22 mouse cellular contexts compared by ENCODE assay signal in the genomic region with DNA sequence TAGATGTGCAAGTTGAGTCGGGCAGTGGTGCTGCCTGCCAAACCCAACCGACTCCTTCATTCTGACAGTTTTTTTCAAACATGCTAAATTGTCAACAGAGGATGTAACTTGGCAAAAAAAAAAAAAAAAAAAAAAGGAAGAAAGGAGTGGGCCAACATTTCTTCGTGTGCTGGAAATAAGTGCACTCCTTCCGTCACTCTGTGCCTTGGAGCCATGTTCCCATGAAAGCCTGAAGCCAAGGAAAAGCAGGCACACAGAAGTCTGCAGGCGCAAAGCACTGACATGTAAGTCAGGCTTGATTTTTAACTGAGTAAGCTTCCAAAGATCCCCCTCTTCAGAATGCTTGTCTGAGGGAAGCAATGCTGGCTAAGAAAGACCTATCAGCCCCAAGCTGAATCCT. TPM values are rescaled to one million over a fixed set of nuclear protein-coding genes. Genes with fewer than 3 reads are reported as not detected.
A peak's percentile ranks its signal among the peaks of the same experiment; 100 is the strongest.
DNase-seq lines count a peak whose midpoint lies in the region; ATAC-seq and TF ChIP-seq lines count a peak whose summit lies in the region.
"Had no signal": no experiment of that assay in that cellular context is flagged by ENCODE, and none has a peak within 500 bp of the region (broad histone marks: within the 10 kb centered on the region; RNA-seq: fewer than 3 reads in every experiment).

No protein-coding gene starts in this region.

- no peak for TF ChIP-seq CTCF in kidney, adult 2 months (conservative IDR thresholded peaks at IDR 0.05; ENCODE audit: insufficient read depth, insufficient read length, low read depth, low read length)

- no peaks in the 10 kb centered on the region for H3K9me3 ChIP-seq in forebrain, embryonic 14.5 days (replicated peaks; ENCODE audit: control insufficient read depth, low read length)
- no peaks in the 10 kb centered on the region for H3K9me3 ChIP-seq in forebrain, embryonic 10.5 days
- H3K9me3 ChIP-seq in kidney, embryonic 15.5 days (replicated peaks) = no peaks in the 10 kb centered on the region
- H3K9me3 ChIP-seq: embryonic facial prominence, embryonic 13.5 days; heart, embryonic 12.5 days; hindbrain, embryonic 10.5 days; intestine, embryonic 15.5 days had no signal

- no peak overlapping the region for H3K9ac ChIP-seq in forebrain, embryonic 14.5 days (ENCODE audit: low read length)
- no peak overlapping the region for H3K9ac ChIP-seq in kidney, embryonic 15.5 days
- H3K9ac ChIP-seq: embryonic facial prominence, embryonic 13.5 days; heart, embryonic 12.5 days; hindbrain, embryonic 14.5 days; intestine, embryonic 15.5 days had no signal

- no peak overlapping the region for H3K27ac ChIP-seq in forebrain, embryonic 14.5 days (ENCODE audit: low read depth, low read length)
- H3K27ac ChIP-seq in forebrain, embryonic 10.5 days = no peak overlapping the region
- H3K27ac ChIP-seq in kidney, embryonic 15.5 days = peak overlapping the region; percentile 58; the same call in 1 of the 2 replicates
- H3K27ac ChIP-seq in kidney, adult 2 months (ENCODE audit: insufficient read depth, low read depth, low read length) = no peak overlapping the region
- H3K27ac ChIP-seq: embryonic facial prominence, embryonic 13.5 days; hindbrain, embryonic 10.5 days; hindbrain, embryonic 14.5 days; intestine, embryonic 15.5 days had no signal

- peaks cover 73% of the 10 kb centered on the region for H3K36me3 ChIP-seq in forebrain, embryonic 14.5 days (ENCODE audit: control insufficient read depth, insufficient read depth, low read length)
- peaks cover 85% of the 10 kb centered on the region for H3K36me3 ChIP-seq in forebrain, embryonic 10.5 days (replicated peaks)
- H3K36me3 ChIP-seq in kidney, embryonic 15.5 days = peaks cover 95% of the 10 kb centered on the region
- peaks cover 5% of the 10 kb centered on the region for H3K36me3 ChIP-seq in kidney, adult 2 months (ENCODE audit: control insufficient read depth, insufficient read depth, low read length)

- H3K4me1 ChIP-seq in forebrain, embryonic 14.5 days (ENCODE audit: control insufficient read depth, insufficient read depth, low read length) = no peaks in the 10 kb centered on the region
- peaks cover 6% of the 10 kb centered on the region for H3K4me1 ChIP-seq in forebrain, embryonic 10.5 days
- peaks cover 9% of the 10 kb centered on the region for H3K4me1 ChIP-seq in kidney, embryonic 15.5 days
- H3K4me1 ChIP-seq in kidney, adult 2 months (ENCODE audit: control insufficient read depth, insufficient read depth, low read length) = peaks cover 8% of the 10 kb centered on the region
- H3K4me1 ChIP-seq: embryonic facial prominence, embryonic 13.5 days; heart, embryonic 12.5 days; intestine, embryonic 15.5 days had no signal

- no peak overlapping the region for H3K4me2 ChIP-seq in forebrain, embryonic 14.5 days (ENCODE audit: low read length)
- no peak overlapping the region for H3K4me2 ChIP-seq in kidney, embryonic 15.5 days
- H3K4me2 ChIP-seq: embryonic facial prominence, embryonic 13.5 days; heart, embryonic 12.5 days; hindbrain, embryonic 14.5 days; intestine, embryonic 15.5 days had no signal

- H3K4me3 ChIP-seq in forebrain, embryonic 14.5 days (ENCODE audit: low read depth, low read length) = no peak overlapping the region
- no peak overlapping the region for H3K4me3 ChIP-seq in forebrain, embryonic 10.5 days
- no peak overlapping the region for H3K4me3 ChIP-seq in kidney, embryonic 15.5 days (replicated peaks)
- H3K4me3 ChIP-seq in kidney, adult 2 months (ENCODE audit: insufficient read depth, low read depth, low read length) = no peak overlapping the region
- H3K4me3 ChIP-seq: embryonic facial prominence, embryonic 13.5 days; heart, embryonic 12.5 days; hindbrain, embryonic 10.5 days; intestine, embryonic 15.5 days had no signal

- peak; percentile 22 for DNase-seq in forebrain, embryonic 14.5 days (ENCODE audit: low spot score)
- no peak for DNase-seq in forebrain, embryonic 10.5 days (ENCODE audit: extremely low spot score, low spot score)
- no peak for DNase-seq in frontal cortex, postnatal 25 days (ENCODE audit: low spot score in 2 of 2)
- DNase-seq in kidney, adult 2 months = no peak
- DNase-seq in brain, adult 2 months (ENCODE audit: low read depth, low spot score) = peak; percentile 38
- DNase-seq: adrenal gland, adult 2 months; adrenal gland, postnatal 25 days; cerebellum, adult 11 months; cerebellum, adult 9-10 months; cerebellum, postnatal 25 days; heart, postnatal 14 days; kidney, adult 18-20 months; kidney, postnatal 10 days had no signal

- H3K27me3 ChIP-seq in forebrain, embryonic 14.5 days (replicated peaks; ENCODE audit: control insufficient read depth, insufficient read depth, low read length) = no peaks in the 10 kb centered on the region
- no peaks in the 10 kb centered on the region for H3K27me3 ChIP-seq in forebrain, embryonic 10.5 days (ENCODE audit: poor library complexity, severe bottlenecking)
- no peaks in the 10 kb centered on the region for H3K27me3 ChIP-seq in kidney, embryonic 15.5 days
- H3K27me3 ChIP-seq in kidney, adult 2 months (replicated peaks; ENCODE audit: control insufficient read depth, insufficient read depth, low read length) = no peaks in the 10 kb centered on the region
- H3K27me3 ChIP-seq: CH12.LX; embryonic facial prominence, embryonic 13.5 days; heart, embryonic 12.5 days; intestine, embryonic 15.5 days had no signal

- TF ChIP-seq POLR2A in kidney, adult 2 months (IDR thresholded peaks at IDR 0.05; ENCODE audit: low read depth, low read length) = no peak

- WGBS in forebrain, embryonic 14.5 days = 85% methylated on average over 5 of the region's 5 CpGs
- WGBS in forebrain, embryonic 10.5 days = 94% methylated on average over 5 of the region's 5 CpGs
- WGBS in kidney, embryonic 15.5 days = 59% methylated on average over 5 of the region's 5 CpGs
- 82% methylated on average over 5 of the region's 5 CpGs for WGBS in kidney, adult 2 months

- ATAC-seq in forebrain, embryonic 14.5 days = no peak
- ATAC-seq in frontal cortex, adult (ENCODE audit: low TSS enrichment) = peak; percentile 87
- ATAC-seq in kidney, embryonic 15.5 days (replicated peaks; ENCODE audit: low FRiP score) = no peak
- ATAC-seq in CD4-positive, CD25-positive, alpha-beta regulatory T cell, adult 4 months = no peak
- ATAC-seq: intestine, embryonic 15.5 days had no signal

RNA-seq across cellular contexts. Expression of gene Cog3, which starts 41.6 kb away (rescaled TPM):
- polyA plus RNA-seq in forebrain, embryonic 14.5 days (2014; fragmentation: Nextera tagmentation; extraction: Ambion mirVana) = 22.5 and 23.4 TPM in 2 replicates
- 17.7 and 18.6 TPM in 2 replicates for polyA plus RNA-seq in forebrain, embryonic 10.5 days (2016; fragmentation: Nextera tagmentation; extraction: Ambion mirVana)
- 21.2 and 21.6 TPM in 2 replicates for polyA plus RNA-seq in kidney, embryonic 15.5 days (2015; fragmentation: Nextera tagmentation; extraction: Ambion mirVana)
- polyA plus RNA-seq in kidney, adult 2 months (2012; rRNA removed) = 7.8 and 10.0 TPM in 2 replicates
- 10 to 100 TPM in 1 of 2 experiments, 1 to 10 TPM in 1; 9.4 to 11.3 TPM for polyA plus RNA-seq in CD4-positive, CD25-positive, alpha-beta regulatory T cell, adult 4 months (2017; shearing (Covaris generic))

Comparison
In these comparisons a context has a peak if more than half of its experiments do, and no peak if none do; other contexts are left out.
1. DNase-seq: peak in forebrain, embryonic 14.5 days (single experiment) and brain, adult 2 months (single experiment); none in forebrain, embryonic 10.5 days (single experiment), frontal cortex, postnatal 25 days (0 of 2) and kidney, adult 2 months (single experiment).